Mouse (Mus musculus): Measurements from ENCODE around the gene Fam124a. TPM values are rescaled to one million over a fixed set of nuclear protein-coding genes. Genes with fewer than 3 reads are reported as not detected.
A peak's percentile ranks its signal among the peaks of the same experiment; 100 is the strongest.

The Fam124a gene
- 11.8 and 12.4 TPM in 2 replicates for polyA plus RNA-seq (2016; fragmentation: Nextera tagmentation; extraction: Ambion mirVana)

- H3K27ac ChIP-seq: peak within 1 kb of the TSS; percentile 55; the same call in 1 of the 2 replicates
Observed at GRCm38 (mm10) chr14:62555309-62555829, at the start of gene Fam124a. Gene Fam124a, plus strand, starts transcription at chr14:62555737.

GRCm38 (mm10) chr14:62506261-62506660 lies 49.3 kb upstream of the Fam124a start:
- Histone ChIP-seq H3K4me2 (replicated peaks) (no peak overlapping the region), H3K27me3 (no peaks in the 10 kb centered on the region), H3K36me3 (no peaks in the 10 kb centered on the region), H3K4me1 (no peaks in the 10 kb centered on the region), H3K9me3 (replicated peaks) (no peaks in the 10 kb centered on the region), H3K4me3 (no peak overlapping the region), H3K27ac (no peak overlapping the region), H3K9ac (no peak overlapping the region)
- ATAC-seq (ENCODE audit: low FRiP score): no peak
- 70% methylated on average over 3 of the region's 3 CpGs for WGBS

More at GRCm38 (mm10) chr14:62555309-62555829, at the start of gene Fam124a:
- Histone ChIP-seq H3K9me3 (replicated peaks) (no peaks in the 10 kb centered on the region), H3K4me3 (peak within 1 kb of the TSS; percentile 66), H3K27me3 (peaks cover 18% of the 10 kb centered on the region), H3K36me3 (no peaks in the 10 kb centered on the region), H3K4me2 (replicated peaks) (peak within 1 kb of the TSS; percentile 86), H3K4me1 (peaks cover 14% of the 10 kb centered on the region), H3K9ac (peak within 1 kb of the TSS; percentile 74)
- WGBS: 1% methylated on average over 50 of the region's 51 CpGs
- ATAC-seq (ENCODE audit: low FRiP score): peak; percentile 90

DNA sequence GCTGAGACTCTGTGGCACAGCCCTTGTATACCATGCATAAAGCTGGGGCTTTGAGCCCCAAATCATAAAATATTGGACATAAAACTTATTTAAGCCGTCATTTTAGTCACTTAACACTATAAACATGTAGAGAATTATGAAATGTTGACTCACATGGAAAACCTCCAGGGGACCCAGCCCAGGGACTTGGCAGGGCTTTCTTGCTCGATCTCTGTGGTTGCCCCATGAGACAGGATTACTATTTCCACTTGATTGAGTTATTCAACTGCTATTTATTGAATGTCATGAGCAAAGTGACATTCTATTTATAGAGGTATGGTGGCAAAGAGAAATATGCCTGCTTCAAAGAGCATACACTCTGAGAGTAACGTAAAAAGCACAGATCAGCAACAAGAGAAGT lies 46.2 kb upstream of the Fam124a start:
- Histone ChIP-seq H3K4me2 (replicated peaks) (no peak overlapping the region), H3K9ac (no peak overlapping the region), H3K4me3 (no peak overlapping the region), H3K9me3 (replicated peaks) (no peaks in the 10 kb centered on the region), H3K4me1 (peaks cover 5% of the 10 kb centered on the region; the same call in 1 of the 2 replicates), H3K27ac (no peak overlapping the region), H3K36me3 (no peaks in the 10 kb centered on the region), H3K27me3 (no peaks in the 10 kb centered on the region)
- no peak for ATAC-seq (ENCODE audit: low FRiP score)
- 76% methylated on average over 3 of the region's 3 CpGs for WGBS

- WGBS: 69% methylated on average over 1 of the region's 1 CpGs
- no peak overlapping the region for H3K4me3 ChIP-seq
- H3K9me3 ChIP-seq (replicated peaks): no peaks in the 10 kb centered on the region
- ATAC-seq (ENCODE audit: low FRiP score): no peak
- no peaks in the 10 kb centered on the region for H3K36me3 ChIP-seq
- H3K27ac ChIP-seq: no peak overlapping the region
- H3K4me2 ChIP-seq (replicated peaks): no peak overlapping the region
- peaks cover 5% of the 10 kb centered on the region; the same call in 1 of the 2 replicates for H3K4me1 ChIP-seq
- H3K27me3 ChIP-seq: no peaks in the 10 kb centered on the region
- H3K9ac ChIP-seq: no peak overlapping the region
Observed at GRCm38 (mm10) chr14:62512845-62513244, 42.7 kb upstream of the Fam124a start.

GRCm38 (mm10) chr14:62530951-62531350 lies 24.6 kb upstream of the Fam124a start:
- H3K27ac ChIP-seq: no peak overlapping the region
- no peak overlapping the region for H3K4me2 ChIP-seq (replicated peaks)
- H3K9ac ChIP-seq: no peak overlapping the region
- H3K9me3 ChIP-seq (replicated peaks): no peaks in the 10 kb centered on the region
- no peak for ATAC-seq (ENCODE audit: low FRiP score)
- no peaks in the 10 kb centered on the region for H3K36me3 ChIP-seq
- H3K4me1 ChIP-seq: no peaks in the 10 kb centered on the region
- H3K4me3 ChIP-seq: no peak overlapping the region
- H3K27me3 ChIP-seq: no peaks in the 10 kb centered on the region
- 83% methylated on average over 2 of the region's 2 CpGs for WGBS

GRCm38 (mm10) chr14:62536127-62536526 lies 19.4 kb upstream of the Fam124a start:
- H3K9ac ChIP-seq: no peak overlapping the region
- H3K36me3 ChIP-seq: no peaks in the 10 kb centered on the region
- H3K9me3 ChIP-seq (replicated peaks): no peaks in the 10 kb centered on the region
- H3K4me1 ChIP-seq: no peaks in the 10 kb centered on the region
- WGBS: 65% methylated on average over 5 of the region's 5 CpGs
- no peak overlapping the region for H3K4me2 ChIP-seq (replicated peaks)
- no peak for ATAC-seq (ENCODE audit: low FRiP score)
- no peak overlapping the region for H3K4me3 ChIP-seq
- H3K27me3 ChIP-seq: no peaks in the 10 kb centered on the region
- no peak overlapping the region for H3K27ac ChIP-seq

DNA sequence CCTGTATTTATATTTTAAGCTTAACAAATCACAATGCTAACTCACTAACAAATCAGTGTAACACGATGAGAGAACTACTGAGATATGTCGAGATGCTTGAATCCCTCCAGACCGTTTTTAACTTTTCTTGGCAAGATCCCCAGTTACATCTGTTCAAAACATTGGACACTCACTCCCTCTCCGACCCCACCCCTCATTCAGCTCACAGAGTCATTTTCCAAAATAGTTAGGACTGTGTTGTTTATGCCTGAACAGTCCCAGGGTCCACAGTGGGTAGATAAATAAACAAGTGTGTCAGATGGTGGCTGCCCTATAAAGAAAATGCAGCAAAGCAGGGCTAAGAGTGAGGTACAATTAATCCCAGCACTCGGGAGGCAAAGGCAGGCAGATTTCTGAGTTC lies 18.5 kb upstream of the Fam124a start:
- no peaks in the 10 kb centered on the region for H3K27me3 ChIP-seq
- no peaks in the 10 kb centered on the region for H3K36me3 ChIP-seq
- H3K4me2 ChIP-seq (replicated peaks): no peak overlapping the region
- H3K4me1 ChIP-seq: no peaks in the 10 kb centered on the region
- no peak for ATAC-seq (ENCODE audit: low FRiP score)
- WGBS: 82% methylated on average over 5 of the region's 5 CpGs
- no peaks in the 10 kb centered on the region for H3K9me3 ChIP-seq (replicated peaks)
- H3K4me3 ChIP-seq: no peak overlapping the region
- H3K9ac ChIP-seq: no peak overlapping the region
- H3K27ac ChIP-seq: no peak overlapping the region

DNA sequence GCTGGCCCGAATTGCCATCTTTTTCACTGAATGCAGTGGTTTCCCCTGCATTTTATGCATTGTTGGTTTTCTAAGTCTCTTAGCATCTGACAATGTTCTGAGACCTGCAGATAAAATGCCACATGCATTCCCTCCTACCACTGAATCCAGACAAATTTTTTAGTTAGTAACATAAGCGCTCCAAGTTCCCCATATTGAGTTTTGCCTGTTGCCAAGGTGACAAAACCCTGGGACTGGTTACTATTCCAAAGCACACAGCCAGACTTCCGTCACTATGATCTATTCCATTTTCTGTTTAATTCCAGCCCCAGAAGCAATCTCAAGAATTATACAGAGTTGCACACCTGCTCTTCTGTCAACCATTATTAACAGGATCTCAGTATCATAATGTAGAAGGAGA lies 15.7 kb upstream of the Fam124a start:
- no peak for ATAC-seq (ENCODE audit: low FRiP score)
- Histone ChIP-seq H3K36me3 (no peaks in the 10 kb centered on the region), H3K27me3 (no peaks in the 10 kb centered on the region), H3K9me3 (replicated peaks) (no peaks in the 10 kb centered on the region), H3K4me1 (no peaks in the 10 kb centered on the region), H3K4me2 (replicated peaks) (no peak overlapping the region), H3K4me3 (no peak overlapping the region), H3K27ac (no peak overlapping the region), H3K9ac (no peak overlapping the region)
- 90% methylated on average over 3 of the region's 3 CpGs for WGBS

DNA sequence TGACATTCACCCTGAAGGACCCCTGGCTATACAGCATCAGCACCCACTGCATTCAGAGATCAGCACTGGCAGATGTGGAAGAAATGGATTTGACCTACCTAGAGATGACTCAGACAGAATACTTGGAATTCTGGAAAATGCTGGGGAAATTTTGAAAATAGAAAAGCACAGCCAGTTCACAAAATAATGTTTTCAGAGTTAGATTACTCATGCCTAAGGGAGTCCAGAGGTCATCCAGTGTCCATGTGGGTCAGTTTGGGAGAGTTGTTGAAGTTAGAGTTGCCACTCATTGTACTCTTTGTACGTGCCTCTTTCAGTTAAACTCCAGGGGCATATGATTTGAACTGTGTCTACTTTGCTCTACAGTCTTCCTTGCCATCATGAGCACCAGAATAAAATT lies 13.8 kb upstream of the Fam124a start:
- Histone ChIP-seq H3K9me3 (replicated peaks) (no peaks in the 10 kb centered on the region), H3K36me3 (no peaks in the 10 kb centered on the region), H3K4me1 (no peaks in the 10 kb centered on the region), H3K4me3 (no peak overlapping the region), H3K27ac (no peak overlapping the region), H3K4me2 (replicated peaks) (no peak overlapping the region), H3K9ac (no peak overlapping the region), H3K27me3 (no peaks in the 10 kb centered on the region)
- ATAC-seq (ENCODE audit: low FRiP score): no peak
- WGBS: 85% methylated on average over 1 of the region's 1 CpGs

DNA sequence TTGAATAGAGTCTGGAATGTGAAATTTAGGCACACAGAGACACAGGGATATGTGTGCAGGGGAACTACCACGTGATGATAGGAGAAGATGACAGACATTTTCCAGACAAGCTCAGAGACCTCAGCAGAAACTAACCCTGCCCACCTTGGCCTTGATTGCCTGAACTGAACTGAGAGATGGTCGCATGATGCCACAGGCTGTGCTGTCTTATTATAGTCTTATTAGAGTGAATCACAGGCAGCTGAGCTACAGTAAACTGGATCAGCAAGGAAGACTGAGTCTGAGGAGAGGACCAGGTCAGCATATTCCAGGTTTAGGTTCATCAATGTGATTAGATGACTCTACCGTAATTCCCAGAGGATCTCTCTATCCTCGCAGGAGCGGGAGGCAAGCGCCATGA lies 9.2 kb upstream of the Fam124a start:
- H3K36me3 ChIP-seq: no peaks in the 10 kb centered on the region
- H3K9me3 ChIP-seq (replicated peaks): no peaks in the 10 kb centered on the region
- H3K27me3 ChIP-seq: no peaks in the 10 kb centered on the region
- H3K9ac ChIP-seq: no peak overlapping the region
- WGBS: 91% methylated on average over 6 of the region's 6 CpGs
- H3K27ac ChIP-seq: no peak overlapping the region
- H3K4me3 ChIP-seq: no peak overlapping the region
- no peak for ATAC-seq (ENCODE audit: low FRiP score)
- H3K4me2 ChIP-seq (replicated peaks): no peak overlapping the region
- H3K4me1 ChIP-seq: peaks cover 6% of the 10 kb centered on the region

GRCm38 (mm10) chr14:62546746-62547145 lies 8.8 kb upstream of the Fam124a start:
- no peaks in the 10 kb centered on the region for H3K36me3 ChIP-seq
- no peak for ATAC-seq (ENCODE audit: low FRiP score)
- no peaks in the 10 kb centered on the region for H3K27me3 ChIP-seq
- H3K9me3 ChIP-seq (replicated peaks): no peaks in the 10 kb centered on the region
- H3K27ac ChIP-seq: no peak overlapping the region
- H3K4me2 ChIP-seq (replicated peaks): no peak overlapping the region
- no peak overlapping the region for H3K4me3 ChIP-seq
- no peak overlapping the region for H3K9ac ChIP-seq
- H3K4me1 ChIP-seq: peaks cover 6% of the 10 kb centered on the region
- WGBS: 53% methylated on average over 4 of the region's 4 CpGs

DNA sequence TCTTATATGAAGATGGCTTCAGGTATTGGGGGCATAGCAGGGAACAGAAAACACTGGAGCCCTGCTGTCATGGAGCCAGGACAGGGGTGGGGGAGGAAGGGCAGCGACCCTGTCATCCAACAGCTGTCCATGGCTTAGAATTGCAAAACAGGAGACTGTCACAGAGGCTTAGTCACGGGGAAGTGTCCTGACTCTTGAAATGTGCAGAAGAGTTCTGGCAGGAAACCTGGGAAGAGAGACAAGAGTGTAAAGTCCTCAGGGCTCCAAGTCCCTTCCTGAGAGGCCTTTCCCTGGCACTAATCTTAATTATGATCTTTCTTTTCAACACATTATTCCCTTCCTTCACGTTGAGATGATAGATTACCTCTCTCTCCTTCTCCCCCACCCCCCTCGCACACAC lies 5.4 kb upstream of the Fam124a start:
- Histone ChIP-seq H3K4me1 (peaks cover 8% of the 10 kb centered on the region), H3K27ac (no peak overlapping the region), H3K9me3 (replicated peaks) (no peaks in the 10 kb centered on the region), H3K9ac (no peak overlapping the region), H3K4me3 (no peak overlapping the region), H3K27me3 (peaks cover 10% of the 10 kb centered on the region), H3K4me2 (replicated peaks) (no peak overlapping the region), H3K36me3 (no peaks in the 10 kb centered on the region)
- 19% methylated on average over 4 of the region's 4 CpGs for WGBS
- ATAC-seq (ENCODE audit: low FRiP score): no peak

DNA sequence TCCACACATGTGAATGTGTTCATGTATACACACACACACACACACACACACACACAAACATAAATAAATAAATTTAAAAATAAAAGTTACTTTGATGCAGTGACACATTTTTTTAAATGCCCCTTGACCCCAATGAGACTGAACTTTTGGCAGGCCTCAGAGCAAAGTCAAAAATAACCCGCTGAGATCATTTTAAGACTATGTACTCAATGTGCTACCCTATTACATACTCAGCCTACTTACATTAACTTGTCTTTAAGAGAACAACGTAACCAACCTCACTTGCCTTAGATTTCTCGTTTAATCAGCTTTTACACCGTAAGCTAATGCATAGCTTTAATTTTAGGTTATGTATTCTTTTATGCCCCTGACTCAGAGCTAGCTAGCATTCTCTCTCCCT lies 2.8 kb upstream of the Fam124a start:
- H3K27me3 ChIP-seq: peaks cover 14% of the 10 kb centered on the region
- no peak overlapping the region for H3K4me2 ChIP-seq (replicated peaks)
- no peak overlapping the region for H3K27ac ChIP-seq
- no peak for ATAC-seq (ENCODE audit: low FRiP score)
- no peak overlapping the region for H3K4me3 ChIP-seq
- WGBS: 92% methylated on average over 4 of the region's 4 CpGs
- H3K4me1 ChIP-seq: peaks cover 20% of the 10 kb centered on the region
- H3K36me3 ChIP-seq: no peaks in the 10 kb centered on the region
- H3K9ac ChIP-seq: no peak overlapping the region
- H3K9me3 ChIP-seq (replicated peaks): no peaks in the 10 kb centered on the region
